Mouse (Mus musculus) embryo, embryonic 11.5 days (tissue): ENCODE results near the gene Cfap44.
A peak's percentile ranks its signal among the peaks of the same experiment; 100 is the strongest.

Experiments
- DNase-seq: peaks from one replicate; pipeline ENCODE4 v3.0.0-alpha.2; 2012; ENCODE audit warnings: low read depth, low spot score

Gene Cfap44

DNA sequence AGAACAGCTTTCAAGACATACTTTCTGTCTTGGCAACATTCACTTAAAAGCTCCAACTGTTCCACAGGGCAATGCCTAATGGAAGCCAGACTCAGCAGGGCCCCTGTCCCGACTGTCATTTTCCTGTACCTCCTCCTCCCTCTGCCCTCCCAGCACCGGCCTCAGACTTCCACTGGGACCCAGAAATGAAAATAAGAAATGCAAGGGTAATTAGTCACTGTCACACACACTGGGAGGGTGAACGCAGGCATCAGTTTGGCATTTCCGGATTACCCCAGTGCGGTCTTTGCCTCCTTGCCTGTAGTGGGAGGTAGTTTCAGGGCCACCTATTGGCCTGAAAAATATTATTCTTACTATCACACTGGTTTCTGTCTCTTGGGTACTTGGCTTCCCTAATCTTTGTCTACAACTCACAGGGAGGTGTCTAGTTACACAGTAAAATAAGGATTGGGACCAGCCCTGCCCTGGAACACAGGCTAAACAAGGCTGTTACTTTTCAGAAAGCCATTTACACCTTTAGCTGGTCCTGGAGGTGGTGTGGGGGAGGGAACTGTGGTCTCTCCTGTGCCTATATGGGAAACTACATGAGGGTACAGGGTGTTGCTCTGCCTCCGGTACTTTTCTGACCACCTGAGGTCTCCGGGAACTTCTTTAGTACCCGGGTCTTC is 100.0 kb downstream of the Cfap44 start:
- DNase-seq = peak; percentile 55

DNA sequence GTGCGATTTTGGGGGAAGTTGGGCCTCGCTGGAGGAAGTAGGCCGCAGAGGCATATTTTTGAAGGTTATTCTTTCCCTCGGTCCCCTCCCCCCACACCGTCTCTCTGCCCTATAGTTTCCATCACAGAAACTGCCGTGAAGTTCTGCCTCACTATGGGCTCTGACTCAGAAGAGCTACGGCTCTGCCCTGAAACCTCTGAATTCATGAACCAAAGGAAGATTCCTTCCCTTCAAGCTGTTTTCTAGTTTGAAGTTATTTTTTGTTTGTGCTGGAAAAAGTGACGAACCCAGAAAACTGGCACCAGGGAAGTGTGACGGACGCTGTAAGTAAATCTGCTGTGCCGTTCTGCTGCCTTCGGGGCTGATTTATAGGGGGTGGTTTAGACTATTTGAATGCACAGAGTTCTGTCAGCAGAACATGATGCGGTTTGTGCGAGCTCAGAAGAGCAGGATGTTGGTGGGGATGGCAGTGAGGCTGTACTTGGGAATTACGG is 102.4 kb downstream of the Cfap44 start:
- no peak for DNase-seq

DNA sequence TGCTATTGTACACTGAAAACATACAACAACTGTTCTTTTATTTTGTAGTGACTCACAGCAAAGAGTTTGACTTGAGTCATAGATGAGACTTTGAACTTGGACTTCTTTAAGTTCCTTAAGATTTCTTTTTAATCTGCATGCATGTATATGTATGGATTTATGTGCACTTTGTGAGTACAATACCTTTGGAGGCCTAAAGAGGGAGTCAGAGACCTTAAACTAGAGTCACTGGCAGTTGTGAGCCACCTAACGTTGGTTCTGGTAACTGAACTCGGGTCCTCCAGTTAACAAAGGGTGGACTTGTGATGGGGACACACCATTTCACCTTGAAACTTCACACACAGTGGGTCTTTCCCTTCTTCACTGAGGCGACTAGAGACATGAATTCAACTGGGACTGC is 103.9 kb downstream of the Cfap44 start:
- DNase-seq = no peak

DNA sequence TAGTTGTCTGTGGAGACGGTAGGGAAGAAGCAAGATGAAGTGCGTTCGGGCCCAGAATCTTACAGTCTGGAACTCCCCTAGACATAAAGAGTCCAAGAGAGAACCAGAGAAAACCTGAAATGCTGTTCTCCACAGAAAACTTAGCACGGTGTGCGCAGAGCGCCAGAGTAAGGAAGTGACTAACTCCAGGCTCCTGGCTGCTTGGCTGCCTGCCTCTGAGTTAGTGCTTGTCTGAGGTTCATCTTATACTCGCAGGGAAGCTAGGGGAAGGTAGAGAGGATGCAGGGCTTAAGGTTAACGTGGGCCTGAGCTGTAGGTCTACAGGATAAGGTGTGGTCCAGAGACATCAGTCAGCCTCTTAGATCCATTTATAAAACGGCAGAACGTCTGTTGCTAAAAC is 107.2 kb downstream of the Cfap44 start:
- no peak for DNase-seq

DNA sequence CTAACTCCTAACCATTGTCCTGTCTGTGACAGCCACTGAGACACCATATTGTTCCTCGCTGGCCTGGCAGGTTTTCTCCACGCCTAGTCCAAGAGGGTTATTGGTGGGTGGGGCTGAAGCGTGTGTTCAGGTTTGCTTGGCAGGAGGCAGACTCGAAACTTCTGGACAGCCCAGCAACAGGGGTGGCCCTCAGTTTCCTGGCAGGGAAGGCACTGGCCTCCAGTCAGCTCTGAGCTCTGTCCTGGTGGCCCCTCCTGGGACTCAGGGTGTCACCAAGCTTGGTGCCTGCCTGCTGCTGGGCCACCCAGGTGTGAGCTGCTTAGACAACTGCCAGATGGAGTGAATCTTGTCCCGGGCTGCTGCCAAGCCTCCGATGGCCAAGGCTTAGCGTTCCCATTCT is 107.7 kb downstream of the Cfap44 start:
- no peak for DNase-seq

DNA sequence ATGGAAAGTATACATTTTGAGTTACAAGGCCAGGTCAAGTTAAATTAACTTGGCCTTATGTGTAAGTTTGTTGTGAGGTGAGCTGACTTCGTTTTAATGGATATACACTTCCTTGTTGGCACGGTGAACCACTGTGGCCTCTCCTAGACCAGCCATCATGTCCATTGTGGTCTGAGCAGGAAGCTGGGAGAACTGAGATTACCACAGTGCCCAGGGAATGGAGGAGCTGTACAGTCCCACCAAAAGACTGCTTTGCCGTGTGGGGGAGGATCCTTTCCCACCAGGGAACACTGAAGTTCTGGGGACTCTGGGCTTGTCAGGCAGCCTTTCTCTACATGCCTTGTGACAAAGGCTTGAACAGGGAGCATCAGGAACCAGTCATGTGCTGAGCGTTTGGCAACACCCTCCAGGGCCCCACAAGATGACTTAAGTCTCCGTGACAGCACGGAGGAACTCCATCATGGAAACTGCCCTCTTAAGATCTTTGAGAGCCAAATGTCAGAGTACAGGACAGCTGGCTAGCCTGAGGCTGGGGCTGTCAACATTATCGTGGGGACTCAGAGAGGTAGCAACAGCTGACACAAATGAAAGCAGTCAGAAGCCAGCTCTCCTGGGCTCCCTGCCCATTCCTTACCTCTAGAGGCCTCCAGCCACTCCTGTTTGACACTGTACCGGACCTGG is 108.4 kb downstream of the Cfap44 start:
- DNase-seq = no peak

DNA sequence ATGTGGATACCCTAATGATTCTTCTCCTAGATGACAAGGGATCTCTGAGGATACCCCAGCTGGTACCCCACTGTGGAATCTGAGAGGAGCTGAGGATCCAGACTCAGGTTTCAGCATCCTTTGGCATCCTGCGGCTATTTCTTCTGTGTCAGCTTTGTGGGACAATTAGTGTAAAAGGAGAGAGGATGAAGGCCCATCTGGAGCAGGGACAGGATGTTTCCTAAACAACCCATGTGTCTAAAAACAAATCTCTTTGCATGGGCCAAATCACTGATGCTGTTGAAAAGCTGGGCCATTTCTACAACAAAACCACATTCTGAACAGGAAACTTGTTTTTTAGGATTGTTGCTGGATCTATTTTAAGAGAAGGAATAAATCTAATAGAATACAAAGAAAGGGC is 110.6 kb downstream of the Cfap44 start:
- DNase-seq = no peak

DNA sequence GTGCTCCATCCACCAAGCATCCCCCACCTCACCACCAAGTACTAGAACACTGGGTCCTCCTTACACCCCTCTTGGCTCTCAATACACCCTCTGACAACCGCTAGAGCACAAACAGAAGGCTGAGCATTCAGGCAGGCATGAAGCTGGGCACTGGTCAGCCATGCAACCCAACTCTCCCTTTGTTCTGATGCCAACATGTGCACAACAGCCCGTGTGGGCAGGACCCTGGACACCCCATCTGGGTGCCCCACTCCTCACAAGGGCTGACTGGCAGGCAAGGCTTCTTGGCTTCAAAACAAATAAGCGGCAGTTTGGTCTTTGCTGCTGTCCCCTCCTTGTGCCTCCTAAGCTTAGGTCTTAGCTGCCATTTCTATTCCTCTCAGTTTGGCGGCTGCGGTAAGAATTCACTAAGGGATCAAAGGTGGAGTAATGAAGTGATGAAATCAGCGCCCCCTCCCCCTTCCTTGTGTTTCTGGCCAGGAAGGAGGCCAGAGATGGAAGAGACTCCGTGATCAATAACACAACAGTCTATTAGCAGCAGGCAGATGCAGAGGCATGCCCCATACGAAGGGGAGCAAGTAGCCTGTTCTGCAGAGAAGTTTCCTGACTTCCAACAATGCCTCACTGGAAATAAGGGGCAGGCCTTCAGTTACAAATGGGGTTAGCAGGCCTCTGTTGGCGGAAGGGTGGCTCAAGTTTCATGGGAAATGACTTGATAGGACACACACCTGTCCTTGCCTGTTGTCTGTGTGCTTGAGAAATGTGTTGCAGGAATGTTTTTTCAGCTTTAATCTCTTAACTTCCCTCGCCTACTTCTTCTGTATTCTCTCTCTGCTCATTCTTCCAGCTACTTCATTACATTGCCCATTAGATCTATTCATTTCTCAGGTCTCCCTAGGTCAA is 112.7 kb downstream of the Cfap44 start:
- DNase-seq = no peak

DNA sequence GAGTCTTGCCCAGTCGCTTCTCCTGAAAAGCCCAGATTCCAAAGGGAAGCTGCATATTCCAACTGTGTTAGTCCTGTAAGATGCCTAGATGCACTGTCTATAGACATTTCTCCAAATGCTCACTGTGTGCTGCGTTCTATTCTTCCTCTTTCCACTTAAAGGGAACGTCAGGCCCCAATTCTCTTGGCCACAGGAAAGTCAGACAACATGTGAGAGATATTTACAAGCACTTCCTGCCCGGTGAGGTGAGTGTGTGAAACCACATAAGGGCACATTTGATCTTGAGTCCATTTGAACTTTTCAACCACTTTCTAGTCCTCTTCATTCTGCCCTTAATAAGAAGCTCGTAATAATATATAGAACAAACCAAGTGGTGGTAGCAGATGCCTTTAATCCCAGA is 113.4 kb downstream of the Cfap44 start:
- DNase-seq = no peak

DNA sequence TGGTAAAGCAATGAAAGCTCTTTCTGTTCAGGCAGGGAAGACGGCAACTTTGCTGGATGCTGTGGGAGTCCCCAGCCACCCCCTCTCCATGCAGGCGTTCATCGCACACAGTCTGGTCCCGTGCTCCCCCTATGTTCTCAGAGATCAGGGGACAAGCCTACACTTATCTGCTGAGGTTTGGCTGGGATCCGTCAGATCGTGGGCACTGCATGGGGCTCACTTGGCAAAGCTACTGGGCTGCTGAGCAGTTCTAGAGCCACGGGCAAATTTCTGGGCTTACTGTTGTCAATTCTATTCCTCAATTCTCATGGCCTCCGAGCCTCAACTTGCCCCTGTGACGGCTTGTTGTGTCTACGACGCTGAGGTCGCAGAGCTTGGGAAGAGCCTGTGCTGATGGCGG is 114.2 kb downstream of the Cfap44 start:
- no peak for DNase-seq

DNA sequence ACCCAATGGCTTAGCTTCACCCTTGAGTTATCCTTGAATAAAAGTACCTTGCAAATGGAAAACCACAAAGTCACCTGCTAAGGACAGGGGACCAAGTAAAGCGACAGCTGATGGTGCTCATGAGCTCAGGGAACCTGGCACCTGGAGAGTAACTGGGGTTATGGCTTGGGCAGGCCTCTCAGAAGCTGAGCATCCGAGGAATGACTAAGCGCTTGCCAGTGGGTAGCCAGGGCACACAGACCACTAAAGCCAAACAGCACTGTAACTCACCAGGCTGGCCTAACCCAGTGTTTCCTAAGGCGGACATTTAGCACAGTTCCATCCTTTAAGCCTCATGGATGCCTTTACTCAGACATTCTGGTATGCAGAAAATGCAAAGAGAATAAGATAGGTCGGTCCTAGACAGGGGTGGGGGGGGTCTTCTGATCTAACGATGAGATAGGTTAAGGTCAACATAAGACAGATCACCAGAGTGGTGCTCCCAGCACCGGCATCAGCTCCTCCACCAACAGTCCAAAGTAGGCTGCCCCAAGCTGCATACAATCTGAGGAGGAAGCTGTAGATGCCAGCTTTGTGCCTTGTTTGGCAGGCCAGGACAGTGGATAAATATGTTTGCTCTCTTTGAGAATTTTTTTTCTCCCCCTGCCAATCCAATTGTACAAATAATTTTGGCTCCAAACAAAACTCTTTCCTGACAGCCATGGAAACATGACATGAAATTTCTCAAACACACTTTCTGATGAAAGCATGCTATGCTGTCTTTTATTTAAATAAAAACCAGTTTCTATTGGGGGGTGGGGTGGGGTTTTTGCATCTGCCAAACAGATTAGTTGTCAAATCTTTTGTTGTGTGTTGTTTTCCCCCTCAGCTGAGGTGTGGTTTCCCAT is 115.1 kb downstream of the Cfap44 start:
- no peak for DNase-seq

DNA sequence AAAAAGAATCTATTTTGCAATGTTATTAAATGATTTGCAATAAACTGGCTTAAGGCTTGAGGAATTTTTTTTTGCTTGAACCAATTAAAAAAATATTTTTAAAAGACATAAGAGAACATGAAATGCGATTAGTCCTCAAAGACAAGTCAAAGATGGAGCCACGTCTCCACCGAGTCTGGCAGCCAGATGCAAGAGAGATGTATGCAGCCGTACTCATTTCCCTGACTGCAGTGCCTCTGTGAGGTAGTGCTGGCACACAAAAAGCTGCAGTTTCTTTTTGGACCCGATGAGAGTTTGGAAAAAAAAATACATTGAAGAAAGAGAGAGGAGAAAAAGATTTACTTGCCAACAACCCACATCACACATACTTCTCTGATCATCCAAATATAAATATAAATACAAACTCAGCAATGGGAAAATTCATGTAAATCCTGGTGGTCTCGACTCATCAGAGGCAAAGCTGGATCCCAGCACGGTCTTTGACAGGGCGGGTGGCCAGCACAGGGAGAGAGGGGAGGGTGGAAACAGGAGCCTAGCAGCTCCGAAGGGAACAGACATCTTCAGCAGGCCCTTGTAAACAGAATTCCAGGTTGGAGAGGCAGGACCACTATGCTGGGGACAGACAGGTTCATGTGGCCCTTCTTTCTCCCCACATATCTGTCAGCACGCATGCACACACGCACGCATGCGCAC is 116.1 kb downstream of the Cfap44 start:
- DNase-seq = no peak

DNA sequence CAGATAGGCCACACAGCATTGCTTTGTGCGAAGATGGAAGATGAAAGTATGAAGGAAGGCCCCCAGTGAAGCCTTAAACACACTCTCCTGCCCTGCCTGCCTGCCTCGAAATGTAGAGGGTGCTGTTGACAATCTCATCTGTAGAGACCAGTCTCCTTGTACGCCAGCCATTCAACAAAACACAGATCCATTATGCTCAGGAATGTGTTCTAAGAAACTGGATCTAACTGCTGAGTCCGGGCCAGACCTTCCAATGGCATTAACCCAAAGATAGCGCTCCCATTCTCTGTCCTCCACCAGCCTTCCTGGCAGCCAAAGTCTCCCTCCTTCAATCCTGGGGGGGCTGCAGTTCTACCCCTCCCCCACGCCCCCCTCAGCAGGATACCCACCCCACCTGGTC is 121.9 kb downstream of the Cfap44 start:
- DNase-seq = no peak

DNA sequence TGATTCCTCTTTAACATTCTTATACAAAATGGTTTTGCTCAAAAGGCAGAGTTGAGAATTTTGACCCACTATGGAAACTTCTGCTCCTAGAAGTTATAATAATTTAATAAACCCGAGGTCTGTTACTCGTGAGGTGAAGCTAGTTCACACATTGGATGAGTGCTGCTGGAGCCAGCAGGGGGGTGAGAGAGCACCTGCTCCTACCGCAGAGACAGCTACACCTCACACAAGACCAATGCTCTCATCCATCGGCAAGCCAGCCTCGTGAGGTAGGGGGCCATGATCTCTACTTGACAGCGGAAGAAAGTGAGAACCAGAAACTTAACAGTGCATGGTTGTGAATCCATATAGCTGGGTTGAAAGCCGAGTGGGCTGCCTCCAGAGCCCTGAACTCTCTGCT is 129.0 kb downstream of the Cfap44 start:
- no peak for DNase-seq

DNA sequence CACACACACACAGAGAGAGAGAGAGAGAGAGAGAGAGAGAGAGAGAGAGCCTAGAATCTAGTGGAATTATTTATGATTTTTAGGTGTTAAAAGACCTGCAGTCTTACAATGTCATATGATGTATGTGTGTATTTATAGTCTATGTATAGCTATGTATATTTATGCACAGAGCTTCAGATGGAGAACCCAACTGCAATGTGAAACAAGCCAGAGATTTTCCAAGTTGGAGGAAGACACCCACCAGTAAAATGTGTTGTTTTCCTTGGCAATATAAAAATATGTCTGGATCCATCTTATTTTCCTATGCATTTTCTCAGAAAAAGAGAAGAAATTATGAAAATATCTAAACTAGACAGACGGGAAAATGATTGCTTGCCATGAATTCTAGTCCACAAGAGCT is 131.4 kb downstream of the Cfap44 start:
- no peak for DNase-seq

DNA sequence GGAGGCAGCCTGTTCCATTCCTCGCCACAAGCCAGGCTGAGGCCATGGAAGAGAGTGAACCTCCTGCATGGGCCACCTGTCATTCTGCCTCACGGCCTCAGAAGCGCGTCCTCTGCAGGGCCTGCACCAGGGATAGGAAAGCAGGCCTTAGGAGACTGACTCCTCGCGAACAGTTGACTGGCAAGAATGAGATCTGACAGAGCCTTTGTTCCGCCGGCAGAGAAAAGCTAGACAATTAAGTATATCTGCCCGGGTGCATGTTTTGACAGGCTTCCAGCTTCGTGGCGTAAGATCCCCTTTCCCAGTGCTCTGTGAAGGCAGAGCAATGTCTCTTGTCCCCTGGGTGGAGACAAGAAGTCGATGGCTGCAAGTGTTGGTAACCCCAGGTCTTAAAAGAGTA is 132.1 kb downstream of the Cfap44 start:
- no peak for DNase-seq

DNA sequence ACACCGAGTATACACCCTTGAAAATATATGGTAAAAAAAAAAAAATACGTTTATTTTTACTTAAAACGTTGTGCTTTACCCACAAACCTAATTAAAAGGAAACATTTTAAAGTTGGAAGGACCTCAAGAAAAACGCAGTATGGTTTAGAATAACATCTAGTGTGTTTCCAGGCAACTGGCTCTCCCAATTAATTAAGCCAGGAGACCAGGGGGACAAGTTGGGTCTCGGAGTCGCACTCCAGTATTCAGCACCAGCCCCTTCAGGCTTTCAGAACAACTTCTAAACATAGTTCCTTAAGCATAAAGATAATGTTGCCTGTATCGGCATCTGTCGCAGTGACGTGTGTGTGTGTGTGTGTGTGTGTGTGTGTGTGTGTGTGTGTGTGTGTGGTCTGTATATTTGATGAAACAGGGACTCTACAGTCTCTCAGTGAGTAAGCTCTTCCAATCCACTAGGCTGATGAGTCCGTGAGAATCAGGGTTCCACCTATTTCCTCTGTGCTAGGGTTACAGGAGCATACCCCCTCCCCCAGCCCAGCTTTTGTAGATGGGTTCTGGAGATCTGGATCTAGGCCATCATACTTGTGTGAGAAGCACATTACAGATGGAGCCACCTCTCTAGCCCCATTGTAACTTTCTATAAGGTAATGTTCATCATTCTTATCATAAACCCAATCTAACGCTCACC is 132.8 kb downstream of the Cfap44 start:
- DNase-seq = no peak

DNA sequence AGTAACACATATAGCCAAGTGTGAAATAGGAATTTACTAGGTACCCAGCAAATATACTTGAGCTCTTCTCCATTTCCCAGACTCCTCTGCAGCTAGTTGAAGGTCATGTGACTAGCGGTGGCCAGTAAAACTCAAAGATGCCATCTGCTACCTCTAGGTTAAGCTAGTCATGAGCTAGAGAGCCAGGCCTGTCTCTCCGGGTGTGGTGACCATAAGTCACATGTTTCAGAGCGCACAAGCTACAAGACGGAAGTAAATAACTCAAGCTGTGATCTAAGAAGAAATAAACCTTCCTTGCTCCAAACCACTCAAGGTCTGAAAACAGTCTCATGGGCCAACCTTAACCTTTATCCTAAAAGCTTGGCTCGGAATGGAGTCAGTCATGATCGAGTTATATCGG is 134.4 kb downstream of the Cfap44 start:
- DNase-seq = no peak

DNA sequence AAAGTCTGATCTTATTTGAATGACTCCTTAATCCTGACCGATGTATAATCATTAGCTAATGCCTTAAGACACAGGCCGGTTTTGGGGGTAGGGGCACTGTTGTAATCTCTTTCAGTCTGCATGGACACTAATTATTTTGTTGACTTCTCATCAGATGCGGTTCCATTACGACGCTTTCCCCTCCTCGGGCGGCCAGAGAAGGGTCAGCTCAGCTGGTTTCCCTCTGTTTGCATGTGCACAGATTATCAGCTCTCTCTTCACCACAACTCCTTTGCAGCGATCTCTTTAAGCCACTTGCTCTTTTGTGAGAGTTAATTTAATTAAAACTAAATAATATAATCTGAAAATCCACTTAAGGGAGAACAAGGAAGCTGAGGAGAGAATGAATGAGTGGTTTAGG is 135.1 kb downstream of the Cfap44 start:
- no peak for DNase-seq

DNA sequence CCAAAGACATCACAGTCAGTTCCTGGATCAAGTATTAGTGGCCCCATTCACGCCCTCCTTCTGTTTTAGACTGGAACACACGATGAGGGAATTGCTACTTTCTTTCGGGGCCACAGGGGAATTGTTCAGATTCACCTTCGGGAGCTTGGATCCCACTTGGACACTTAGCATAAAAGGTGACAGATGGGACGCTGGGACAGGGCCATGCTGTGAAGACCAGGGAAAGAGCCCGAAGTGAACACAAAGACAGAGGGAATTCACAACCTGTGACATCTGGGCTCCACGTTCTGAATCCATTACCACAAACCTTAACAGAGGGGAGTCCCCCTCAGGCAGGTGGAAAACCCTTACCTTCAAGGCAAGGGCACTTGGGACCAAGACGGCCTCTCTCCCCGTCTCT is 135.6 kb downstream of the Cfap44 start:
- DNase-seq = no peak
